ENCODE assay signal across 17 mouse cellular contexts in genomic region chr17:65114651-65115050, GRCm38 (mm10).
DNase-seq lines count a peak whose midpoint lies in the region; ATAC-seq and TF ChIP-seq lines count a peak whose summit lies in the region.
"Had no signal": no experiment of that assay in that cellular context is flagged by ENCODE, and none has a peak within 500 bp of the region (broad histone marks: within the 10 kb centered on the region; RNA-seq: fewer than 3 reads in every experiment).

No protein-coding gene starts in this region.

- H3K4me2 ChIP-seq in forebrain, embryonic 12.5 days: no peak overlapping the region
- no peak overlapping the region for H3K4me2 ChIP-seq in forebrain, postnatal 0 days (ENCODE audit: low read depth)
- no peak overlapping the region for H3K4me2 ChIP-seq in limb, embryonic 14.5 days (replicated peaks; ENCODE audit: low read depth, low read length, severe bottlenecking)
- H3K4me2 ChIP-seq: embryonic facial prominence, embryonic 13.5 days; heart, embryonic 13.5 days; hindbrain, embryonic 15.5 days had no signal

- no peaks in the 10 kb centered on the region for H3K4me1 ChIP-seq in forebrain, embryonic 12.5 days
- H3K4me1 ChIP-seq in forebrain, postnatal 0 days (ENCODE audit: insufficient read depth): no peaks in the 10 kb centered on the region
- no peaks in the 10 kb centered on the region for H3K4me1 ChIP-seq in limb, embryonic 14.5 days (ENCODE audit: control insufficient read depth, insufficient read depth, low read length)
- no peaks in the 10 kb centered on the region for H3K4me1 ChIP-seq in limb, embryonic 10.5 days
- H3K4me1 ChIP-seq: embryonic facial prominence, embryonic 13.5 days; heart, embryonic 13.5 days; hindbrain, embryonic 15.5 days had no signal

- no peak overlapping the region for H3K9ac ChIP-seq in forebrain, embryonic 12.5 days
- H3K9ac ChIP-seq in forebrain, postnatal 0 days: no peak overlapping the region
- H3K9ac ChIP-seq in limb, embryonic 14.5 days (ENCODE audit: low read depth, low read length, severe bottlenecking): no peak overlapping the region
- H3K9ac ChIP-seq: embryonic facial prominence, embryonic 13.5 days; heart, embryonic 13.5 days; hindbrain, embryonic 15.5 days had no signal

- no peaks in the 10 kb centered on the region for H3K36me3 ChIP-seq in forebrain, embryonic 12.5 days (replicated peaks)
- no peaks in the 10 kb centered on the region for H3K36me3 ChIP-seq in forebrain, postnatal 0 days (ENCODE audit: insufficient read depth)
- H3K36me3 ChIP-seq in limb, embryonic 14.5 days (ENCODE audit: control insufficient read depth, insufficient read depth, low read length): no peaks in the 10 kb centered on the region
- H3K36me3 ChIP-seq in limb, embryonic 10.5 days: no peaks in the 10 kb centered on the region
- H3K36me3 ChIP-seq: embryonic facial prominence, embryonic 13.5 days; heart, embryonic 13.5 days; hindbrain, embryonic 15.5 days had no signal

- H3K9me3 ChIP-seq in forebrain, embryonic 12.5 days: no peaks in the 10 kb centered on the region
- no peaks in the 10 kb centered on the region for H3K9me3 ChIP-seq in forebrain, postnatal 0 days (ENCODE audit: low read length)
- H3K9me3 ChIP-seq in limb, embryonic 14.5 days (ENCODE audit: control insufficient read depth, low read length): no peaks in the 10 kb centered on the region
- no peaks in the 10 kb centered on the region for H3K9me3 ChIP-seq in limb, embryonic 10.5 days (replicated peaks)
- H3K9me3 ChIP-seq: embryonic facial prominence, embryonic 13.5 days; heart, embryonic 13.5 days; hindbrain, embryonic 15.5 days had no signal

- H3K4me3 ChIP-seq in forebrain, embryonic 12.5 days (replicated peaks): no peak overlapping the region
- no peak overlapping the region for H3K4me3 ChIP-seq in forebrain, postnatal 0 days (ENCODE audit: low read depth, low read length)
- no peak overlapping the region for H3K4me3 ChIP-seq in limb, embryonic 14.5 days (replicated peaks; ENCODE audit: low read length)
- no peak overlapping the region for H3K4me3 ChIP-seq in limb, embryonic 10.5 days
- H3K4me3 ChIP-seq: embryonic facial prominence, embryonic 13.5 days; heart, embryonic 13.5 days; hindbrain, embryonic 15.5 days had no signal

- ATAC-seq in forebrain, embryonic 12.5 days (ENCODE audit: low FRiP score): peak; percentile 14; the same call in 1 of the 2 replicates
- no peak for ATAC-seq in forebrain, postnatal 0 days
- ATAC-seq in limb, embryonic 14.5 days (ENCODE audit: low FRiP score, low read depth): peak; percentile 37; the same call in 1 of the 2 replicates
- ATAC-seq: intestine, embryonic 16.5 days had no signal

- no peak for TF ChIP-seq CTCF in forebrain, postnatal 0 days (IDR thresholded peaks at IDR 0.05; ENCODE audit: low read depth)

- intact Hi-C loops in gastrocnemius, postnatal 36 days (cut with DNase I): no loop called here

- 66% methylated on average over 5 of the region's 5 CpGs for WGBS in forebrain, embryonic 12.5 days
- 40% methylated on average over 5 of the region's 5 CpGs for WGBS in forebrain, postnatal 0 days
- 64% methylated on average over 5 of the region's 5 CpGs for WGBS in limb, embryonic 14.5 days
- 87% methylated on average over 5 of the region's 5 CpGs for WGBS in limb, embryonic 10.5 days

- DNase-seq in adrenal gland, postnatal 10 days: peak; percentile 2
- DNase-seq in adrenal gland, adult 18-20 months (ENCODE audit: low spot score in 2 of 2): no peak
- no peak for DNase-seq in forebrain, postnatal 0 days
- DNase-seq in limb, embryonic 14.5 days (ENCODE audit: low spot score): no peak
- no peak for DNase-seq in limb, embryonic 10.5 days (ENCODE audit: low spot score)
- no peak for DNase-seq in gastrocnemius, postnatal 36 days
- DNase-seq: cerebellum, adult 11-12 months; cerebellum, adult 9-10 months; cerebellum, postnatal 25 days; gastrocnemius, postnatal 14 days; heart, postnatal 36 days; kidney, adult 8-10 months had no signal

- TF ChIP-seq POLR2A in limb, embryonic 14.5 days (IDR thresholded peaks at IDR 0.05; ENCODE audit: borderline replicate concordance, extremely low read depth, insufficient read depth, insufficient read length): no peak

- no peaks in the 10 kb centered on the region for H3K27me3 ChIP-seq in forebrain, embryonic 12.5 days
- no peaks in the 10 kb centered on the region for H3K27me3 ChIP-seq in forebrain, postnatal 0 days (ENCODE audit: insufficient read depth, low read length)
- H3K27me3 ChIP-seq in limb, embryonic 14.5 days (ENCODE audit: control insufficient read depth, insufficient read depth, low read length): no peaks in the 10 kb centered on the region
- no peaks in the 10 kb centered on the region for H3K27me3 ChIP-seq in limb, embryonic 10.5 days (ENCODE audit: low read depth, poor library complexity, severe bottlenecking)
- H3K27me3 ChIP-seq: embryonic facial prominence, embryonic 13.5 days; heart, embryonic 13.5 days; hindbrain, embryonic 15.5 days had no signal

- no peak overlapping the region for H3K27ac ChIP-seq in forebrain, embryonic 12.5 days
- H3K27ac ChIP-seq in forebrain, postnatal 0 days (ENCODE audit: low read depth, low read length): no peak overlapping the region
- no peak overlapping the region for H3K27ac ChIP-seq in limb, embryonic 14.5 days (replicated peaks; ENCODE audit: low read depth, low read length)
- H3K27ac ChIP-seq in limb, embryonic 10.5 days: no peak overlapping the region
- H3K27ac ChIP-seq: embryonic facial prominence, embryonic 13.5 days; heart, embryonic 13.5 days; hindbrain, embryonic 15.5 days had no signal
